In the genomic region with DNA sequence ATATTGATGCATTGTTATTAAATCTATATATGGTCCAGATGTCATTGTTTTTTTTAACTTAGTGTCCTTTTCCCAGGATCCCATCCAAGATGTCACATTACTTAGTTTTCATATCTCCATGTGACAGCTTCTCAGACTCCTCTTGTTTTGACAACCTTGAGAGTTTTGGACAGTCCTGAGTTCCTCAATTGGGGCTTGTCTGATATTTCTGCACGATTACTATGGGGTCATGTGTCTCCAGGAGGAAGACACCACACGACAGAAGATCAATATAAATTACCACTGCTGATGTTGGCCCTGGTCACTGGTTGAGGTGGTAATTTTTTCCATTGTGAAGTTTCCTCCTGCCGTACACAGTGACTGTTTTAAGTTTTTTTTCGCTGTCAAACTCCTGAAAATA, we compare ENCODE assay signal across 8 mouse cellular contexts. TPM values are rescaled to one million over a fixed set of nuclear protein-coding genes. Genes with fewer than 3 reads are reported as not detected.
DNase-seq lines count a peak whose midpoint lies in the region; ATAC-seq and TF ChIP-seq lines count a peak whose summit lies in the region.

No protein-coding gene starts in this region.

- intact Hi-C loops in heart, postnatal 10 days (cut with DNase I), result no loop called here

- H3K27ac ChIP-seq in heart, embryonic 15.5 days, result no peak overlapping the region
- no peak overlapping the region for H3K27ac ChIP-seq in bone marrow, adult 2 months (ENCODE audit: control insufficient read depth, insufficient read depth, low read depth, low read length, poor library complexity)
- H3K27ac ChIP-seq in hindbrain, embryonic 15.5 days (replicated peaks), result no peak overlapping the region
- no peak overlapping the region for H3K27ac ChIP-seq in midbrain, embryonic 13.5 days

- no peaks in the 10 kb centered on the region for H3K9me3 ChIP-seq in heart, embryonic 15.5 days (replicated peaks)
- H3K9me3 ChIP-seq in hindbrain, embryonic 15.5 days, result no peaks in the 10 kb centered on the region
- H3K9me3 ChIP-seq in midbrain, embryonic 13.5 days, result no peaks in the 10 kb centered on the region

- no peak for TF ChIP-seq CTCF in bone marrow, adult 2 months (IDR thresholded peaks at IDR 0.05; ENCODE audit: control insufficient read depth, insufficient read depth, low read length)

- H3K4me3 ChIP-seq in heart, embryonic 15.5 days, result peak overlapping the region; percentile 90
- peak overlapping the region; percentile 76 for H3K4me3 ChIP-seq in bone marrow, adult 2 months (replicated peaks; ENCODE audit: control insufficient read depth, low read depth, low read length)
- peak overlapping the region; percentile 49 for H3K4me3 ChIP-seq in hindbrain, embryonic 15.5 days
- peak overlapping the region; percentile 50 for H3K4me3 ChIP-seq in midbrain, embryonic 13.5 days (replicated peaks)

- no peaks in the 10 kb centered on the region for H3K36me3 ChIP-seq in heart, embryonic 15.5 days
- H3K36me3 ChIP-seq in hindbrain, embryonic 15.5 days, result no peaks in the 10 kb centered on the region
- no peaks in the 10 kb centered on the region for H3K36me3 ChIP-seq in midbrain, embryonic 13.5 days

- ATAC-seq in heart, embryonic 15.5 days (replicated peaks; ENCODE audit: insufficient number of reproducible peaks, insufficient read depth, low FRiP score, low read depth), result 0 out of 2 replicates have a peak, but pooled peaks have one; percentile 11
- no peak for ATAC-seq in hindbrain, embryonic 15.5 days (ENCODE audit: low FRiP score, low read depth)
- no peak for ATAC-seq in midbrain, embryonic 13.5 days

- H3K4me2 ChIP-seq in heart, embryonic 15.5 days, result peak overlapping the region; percentile 95
- H3K4me2 ChIP-seq in hindbrain, embryonic 15.5 days, result peak overlapping the region; percentile 95
- H3K4me2 ChIP-seq in midbrain, embryonic 13.5 days (replicated peaks), result peak overlapping the region; percentile 87

- peak overlapping the region; percentile 83; the same call in 1 of the 2 replicates for H3K9ac ChIP-seq in heart, embryonic 15.5 days
- no peak overlapping the region for H3K9ac ChIP-seq in hindbrain, embryonic 15.5 days
- no peak overlapping the region for H3K9ac ChIP-seq in midbrain, embryonic 13.5 days (replicated peaks)

- whole genome bisulfite sequencing in heart, embryonic 15.5 days, result under 1% methylated on average over 4 of the region's 4 CpGs
- WGBS in bone marrow, adult 2 months, result 0% methylated on average over 4 of the region's 4 CpGs
- 3% methylated on average over 4 of the region's 4 CpGs for WGBS in hindbrain, embryonic 15.5 days
- WGBS in midbrain, embryonic 13.5 days, result 5% methylated on average over 4 of the region's 4 CpGs

- H3K27me3 ChIP-seq in heart, embryonic 15.5 days, result no peaks in the 10 kb centered on the region
- peaks cover 30% of the 10 kb centered on the region for H3K27me3 ChIP-seq in hindbrain, embryonic 15.5 days
- H3K27me3 ChIP-seq in midbrain, embryonic 13.5 days, result peaks cover 51% of the 10 kb centered on the region

- no peak for TF ChIP-seq POLR2A in bone marrow, adult 2 months (IDR thresholded peaks at IDR 0.05; ENCODE audit: borderline replicate concordance, control insufficient read depth, low read depth, low read length)

- no peak for DNase-seq in heart, postnatal 10 days
- no peak for DNase-seq in c-Kit-positive CD71-positive TER-119-positive erythroid progenitor cells, embryonic 14.5 days (ENCODE audit: low spot score)
- no peak for DNase-seq in thymus, postnatal 14 days
- DNase-seq in frontal cortex, postnatal 14 days (ENCODE audit: low spot score in 2 of 2), result no peak

- H3K4me1 ChIP-seq in heart, embryonic 15.5 days (replicated peaks), result peaks cover 17% of the 10 kb centered on the region
- H3K4me1 ChIP-seq in bone marrow, adult 2 months (ENCODE audit: control insufficient read depth, insufficient read depth, low read length), result peaks cover 2% of the 10 kb centered on the region; the same call in 1 of the 2 replicates
- peaks cover 17% of the 10 kb centered on the region for H3K4me1 ChIP-seq in hindbrain, embryonic 15.5 days (replicated peaks)
- peaks cover 15% of the 10 kb centered on the region for H3K4me1 ChIP-seq in midbrain, embryonic 13.5 days (replicated peaks)

RNA-seq across cellular contexts. Expression of gene Anxa11, which starts 0.4 kb away (rescaled TPM):
- 27.0 and 31.6 TPM in 2 replicates for polyA plus RNA-seq in heart, embryonic 15.5 days (2015; fragmentation: Nextera tagmentation; extraction: Ambion mirVana)
- total RNA-seq in heart, postnatal 10 days (2021), result 10 to 100 TPM; 76.4 to 83.4 TPM
- polyA plus RNA-seq in bone marrow, adult 2 months (2011; ENCODE audit: insufficient read depth, insufficient read length, low replicate concordance, missing spikeins), result 19.9 and 43.0 TPM in 2 replicates
- 3.1 and 3.6 TPM in 2 replicates for polyA plus RNA-seq in hindbrain, embryonic 15.5 days (2015; fragmentation: Nextera tagmentation; extraction: Ambion mirVana)
- 1.9 TPM in 2 replicates for polyA plus RNA-seq in midbrain, embryonic 13.5 days (2015; fragmentation: Nextera tagmentation; extraction: Ambion mirVana)
